Mouse (Mus musculus) ovary, postnatal 14 days (tissue): Measurements from ENCODE around the gene Wwox.

ENCODE experiments used
- DNase-seq: peaks from one replicate; pipeline ENCODE4 v3.0.0; 2022; ENCODE audit warnings: low spot score

Wwox gene

GRCm38 (mm10) chr8:115161520-115161919 is 722.1 kb downstream of the Wwox start:
- DNase-seq: no peak

- DNase-seq: no peak
Observed at GRCm38 (mm10) chr8:115164872-115165271, 725.4 kb downstream of the Wwox start.

GRCm38 (mm10) chr8:115173634-115174081 is 734.2 kb downstream of the Wwox start:
- no peak for DNase-seq

- no peak for DNase-seq
Observed at GRCm38 (mm10) chr8:115185431-115185964, 746.0 kb downstream of the Wwox start.

- DNase-seq: no peak
Observed at GRCm38 (mm10) chr8:115186121-115186811, 746.8 kb downstream of the Wwox start.

GRCm38 (mm10) chr8:115186882-115187281 is 747.4 kb downstream of the Wwox start:
- DNase-seq: no peak

- no peak for DNase-seq
Observed at GRCm38 (mm10) chr8:115188446-115188845, 749.0 kb downstream of the Wwox start.

- DNase-seq: no peak
Observed at GRCm38 (mm10) chr8:115189836-115190235, 750.4 kb downstream of the Wwox start.

- no peak for DNase-seq
Observed at GRCm38 (mm10) chr8:115193767-115194166, 754.3 kb downstream of the Wwox start.

GRCm38 (mm10) chr8:115195334-115195733 is 755.9 kb downstream of the Wwox start:
- no peak for DNase-seq

GRCm38 (mm10) chr8:115196859-115197258 is 757.4 kb downstream of the Wwox start:
- DNase-seq: no peak

GRCm38 (mm10) chr8:115199204-115199603 is 759.7 kb downstream of the Wwox start:
- no peak for DNase-seq

GRCm38 (mm10) chr8:115199616-115200150 is 760.2 kb downstream of the Wwox start:
- DNase-seq: no peak

GRCm38 (mm10) chr8:115201726-115202125 is 762.3 kb downstream of the Wwox start:
- DNase-seq: no peak

- no peak for DNase-seq
Observed at GRCm38 (mm10) chr8:115207480-115207879, 768.0 kb downstream of the Wwox start.

GRCm38 (mm10) chr8:115208415-115209192 is 769.1 kb downstream of the Wwox start:
- DNase-seq: no peak

GRCm38 (mm10) chr8:115210014-115210413 is 770.6 kb downstream of the Wwox start:
- DNase-seq: no peak

- DNase-seq: no peak
Observed at GRCm38 (mm10) chr8:115213126-115213525, 773.7 kb downstream of the Wwox start.

- no peak for DNase-seq
Observed at GRCm38 (mm10) chr8:115214870-115215269, 775.4 kb downstream of the Wwox start.

GRCm38 (mm10) chr8:115216801-115217200 is 777.3 kb downstream of the Wwox start:
- DNase-seq: no peak

GRCm38 (mm10) chr8:115222545-115222944 is 783.1 kb downstream of the Wwox start:
- DNase-seq: no peak

GRCm38 (mm10) chr8:115226781-115227583 is 787.5 kb downstream of the Wwox start:
- DNase-seq: no peak
